Mouse (Mus musculus) kidney, embryonic 16.5 days (tissue): ENCODE data around the gene Tex38. TPM values are rescaled to one million over a fixed set of nuclear protein-coding genes. Genes with fewer than 3 reads are reported as not detected.

ENCODE experiments used
- ATAC-seq: fragments of 200-750 bp; cut with Nextera tagmentation; 2 replicates; pipeline ENCODE4 v1.8.0; 2017; ENCODE audit warnings: moderate TSS enrichment; ENCODE audit not compliant: low FRiP score, low TSS enrichment
- H3K27ac ChIP-seq: fragments of 300-500 bp; sonication (generic); 2 replicates; pipeline ENCODE4 v1.5.1; 2014; ENCODE audit warnings: low read length
- H3K27me3 ChIP-seq: fragments of 300-500 bp; sonication (generic); 2 replicates; pipeline ENCODE4 v1.6.1; 2014; ENCODE audit warnings: low read length, control low read depth, mixed read lengths; ENCODE audit not compliant: insufficient read depth
- H3K36me3 ChIP-seq: fragments of 300-500 bp; sonication (generic); 2 replicates; pipeline ENCODE4 v1.6.1; 2014; ENCODE audit warnings: low read length, control low read depth, mixed read lengths; ENCODE audit not compliant: insufficient read depth
- H3K4me1 ChIP-seq: fragments of 300-500 bp; sonication (generic); 2 replicates; pipeline ENCODE4 v1.6.1; 2014; ENCODE audit warnings: low read length, control low read depth, mixed read lengths; ENCODE audit not compliant: insufficient read depth
- H3K4me2 ChIP-seq: fragments of 300-500 bp; sonication (generic); replicated peaks from 2 replicates; pipeline ENCODE4 v1.6.1; 2014; ENCODE audit warnings: low read depth, low read length
- H3K4me3 ChIP-seq: fragments of 300-500 bp; sonication (generic); 2 replicates; pipeline ENCODE4 v1.5.1; 2014; ENCODE audit warnings: mild to moderate bottlenecking, low read length
- H3K9ac ChIP-seq: fragments of 300-500 bp; sonication (generic); replicated peaks from 2 replicates; pipeline ENCODE4 v1.6.1; 2014; ENCODE audit warnings: low read length
- H3K9me3 ChIP-seq: fragments of 300-500 bp; sonication (generic); 2 replicates; pipeline ENCODE4 v1.6.1; 2016; ENCODE audit warnings: low read length, control low read depth
- WGBS: fragments of 180-500 bp; shearing (Covaris S2); extraction: QIAGEN DNeasy Blood & Tissue Kit; methylation state at CpG from one replicate; pipeline ENCODE4 v1.1.7; 2014; 5-methylcytosine and 5-hydroxymethylcytosine counted together
- polyA plus RNA-seq: library from polyadenylated mRNA; unstranded; fragments of >200 nt; fragmentation: Nextera tagmentation; extraction: Ambion mirVana; gene quantifications from 2 replicates; pipeline ENCODE4 v1.2.1, GENCODE M21; 2015

The Tex38 gene
- polyA plus RNA-seq, 1 experiment from 2014 or later: 0.20 TPM

DNA sequence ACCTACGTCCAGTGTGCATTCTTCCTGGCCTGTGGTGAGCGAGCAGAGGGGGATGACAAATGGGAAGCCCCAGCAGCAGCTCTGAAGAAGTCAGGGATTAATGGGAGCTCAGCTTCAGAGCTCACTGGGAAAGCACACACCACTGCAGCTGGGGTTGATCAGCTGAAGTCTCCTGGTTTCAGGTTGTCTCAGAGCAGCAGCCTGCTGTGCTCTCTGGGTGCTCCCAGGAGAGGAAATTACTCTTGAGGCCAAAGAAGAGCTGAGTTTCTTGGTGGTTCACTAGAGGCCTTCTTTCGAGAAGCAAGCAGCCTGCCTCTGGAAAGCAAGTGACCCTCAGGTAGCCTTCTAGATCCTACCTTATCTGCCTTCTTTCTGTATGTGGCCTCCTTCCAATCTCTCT lies 40.1 kb upstream of the Tex38 start:
- ATAC-seq: no peak

DNA sequence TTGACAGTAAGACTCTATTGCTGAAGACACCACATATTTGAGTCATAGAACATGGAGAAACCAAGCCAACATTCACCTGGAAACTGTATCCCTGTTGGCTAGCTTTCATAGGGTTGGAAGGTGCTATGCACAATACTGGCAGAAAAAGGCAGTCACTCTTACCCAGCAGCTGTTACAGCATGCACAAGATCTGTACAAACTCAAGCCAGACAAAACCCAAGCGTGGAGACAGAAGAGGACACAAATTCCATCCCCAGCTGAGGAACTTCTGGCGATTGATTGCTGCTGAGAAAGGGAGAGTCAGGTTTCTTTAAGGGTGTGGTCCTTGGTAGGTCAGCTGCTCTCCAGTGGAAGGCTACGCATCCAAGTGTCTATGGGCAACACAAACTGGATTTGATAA lies 39.4 kb upstream of the Tex38 start:
- 59% methylated on average over 3 of the region's 3 CpGs for WGBS
- Histone ChIP-seq H3K4me1 (no peaks in the 10 kb centered on the region), H3K4me3 (no peak overlapping the region), H3K27me3 (no peaks in the 10 kb centered on the region), H3K9ac (no peak overlapping the region), H3K36me3 (0 out of 2 replicates have a peak, but pooled peaks cover 4% of the 10 kb centered on the region), H3K4me2 (no peak overlapping the region), H3K27ac (no peak overlapping the region), H3K9me3 (no peaks in the 10 kb centered on the region)
- no peak for ATAC-seq

More for the DNA sequence above, 40.1 kb upstream of the Tex38 start:
- WGBS: 66% methylated on average over 3 of the region's 3 CpGs
- no peak overlapping the region for H3K27ac ChIP-seq
- H3K36me3 ChIP-seq: no peaks in the 10 kb centered on the region
- H3K27me3 ChIP-seq: no peaks in the 10 kb centered on the region
- H3K9me3 ChIP-seq: no peaks in the 10 kb centered on the region
- no peaks in the 10 kb centered on the region for H3K4me1 ChIP-seq
- no peak overlapping the region for H3K9ac ChIP-seq
- H3K4me2 ChIP-seq: no peak overlapping the region
- no peak overlapping the region for H3K4me3 ChIP-seq

- Histone ChIP-seq H3K4me3 (no peak overlapping the region), H3K27me3 (no peaks in the 10 kb centered on the region), H3K4me2 (no peak overlapping the region), H3K36me3 (peaks cover 15% of the 10 kb centered on the region; the same call in 1 of the 2 replicates), H3K27ac (no peak overlapping the region), H3K9me3 (no peaks in the 10 kb centered on the region), H3K9ac (no peak overlapping the region), H3K4me1 (no peaks in the 10 kb centered on the region)
- ATAC-seq: no peak
- WGBS: 91% methylated on average over 5 of the region's 5 CpGs
Observed at GRCm38 (mm10) chr4:115815606-115816005, 34.8 kb upstream of the Tex38 start.

- Histone ChIP-seq H3K9me3 (no peaks in the 10 kb centered on the region), H3K27ac (no peak overlapping the region), H3K4me2 (no peak overlapping the region), H3K36me3 (peaks cover 15% of the 10 kb centered on the region; the same call in 1 of the 2 replicates), H3K4me1 (no peaks in the 10 kb centered on the region), H3K9ac (no peak overlapping the region), H3K4me3 (no peak overlapping the region), H3K27me3 (no peaks in the 10 kb centered on the region)
- WGBS: 90% methylated on average over 4 of the region's 4 CpGs
- no peak for ATAC-seq
Observed at GRCm38 (mm10) chr4:115812326-115812725, 31.5 kb upstream of the Tex38 start.

GRCm38 (mm10) chr4:115799981-115800380 lies 19.2 kb upstream of the Tex38 start:
- Histone ChIP-seq H3K9ac (no peak overlapping the region), H3K27me3 (no peaks in the 10 kb centered on the region), H3K27ac (no peak overlapping the region), H3K4me1 (no peaks in the 10 kb centered on the region), H3K9me3 (no peaks in the 10 kb centered on the region), H3K36me3 (peaks cover 26% of the 10 kb centered on the region), H3K4me3 (no peak overlapping the region), H3K4me2 (no peak overlapping the region)
- ATAC-seq: no peak
- WGBS: 85% methylated on average over 3 of the region's 3 CpGs

GRCm38 (mm10) chr4:115795360-115795759 lies 14.5 kb upstream of the Tex38 start:
- H3K4me2 ChIP-seq: no peak overlapping the region
- H3K27ac ChIP-seq: no peak overlapping the region
- H3K9me3 ChIP-seq: no peaks in the 10 kb centered on the region
- H3K27me3 ChIP-seq: no peaks in the 10 kb centered on the region
- no peaks in the 10 kb centered on the region for H3K4me1 ChIP-seq
- H3K4me3 ChIP-seq: no peak overlapping the region
- WGBS: 48% methylated on average over 3 of the region's 3 CpGs
- H3K36me3 ChIP-seq: peaks cover 39% of the 10 kb centered on the region
- H3K9ac ChIP-seq: no peak overlapping the region
- no peak for ATAC-seq

GRCm38 (mm10) chr4:115790864-115791263 lies 10.0 kb upstream of the Tex38 start:
- no peak for ATAC-seq
- H3K27me3 ChIP-seq: no peaks in the 10 kb centered on the region
- H3K36me3 ChIP-seq: peaks cover 41% of the 10 kb centered on the region
- peaks cover 1% of the 10 kb centered on the region for H3K4me1 ChIP-seq
- H3K9me3 ChIP-seq: no peaks in the 10 kb centered on the region
- WGBS: 67% methylated on average over 3 of the region's 3 CpGs
- no peak overlapping the region for H3K9ac ChIP-seq
- H3K4me2 ChIP-seq: no peak overlapping the region
- no peak overlapping the region for H3K4me3 ChIP-seq
- no peak overlapping the region for H3K27ac ChIP-seq

DNA sequence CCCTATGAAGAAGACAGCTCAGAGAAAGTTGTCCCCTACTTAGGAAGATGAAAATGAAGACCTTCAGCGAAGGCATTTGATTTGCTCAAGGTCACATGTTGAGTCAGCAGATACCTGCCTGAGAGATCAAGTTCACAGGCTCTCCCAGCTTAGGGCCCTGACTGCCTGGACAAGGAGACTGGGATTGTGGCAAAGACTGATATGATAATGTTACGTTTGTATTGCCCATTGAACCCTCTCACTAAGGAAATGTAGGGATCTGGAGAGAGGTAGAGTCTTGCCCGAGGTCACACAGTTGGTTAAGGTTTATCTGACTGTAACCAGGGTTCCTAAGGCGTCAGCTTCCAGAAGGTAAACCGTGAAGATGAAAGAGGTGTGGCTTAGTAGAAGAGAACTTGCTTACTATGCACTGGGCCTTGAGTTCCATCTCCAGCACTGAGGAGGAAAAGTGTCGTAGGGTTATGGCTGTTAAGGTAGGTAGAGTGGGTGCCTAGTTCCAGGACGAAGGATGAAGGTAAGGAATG lies 4.8 kb upstream of the Tex38 start:
- WGBS: 45% methylated on average over 7 of the region's 7 CpGs
- Histone ChIP-seq H3K4me2 (peak overlapping the region; percentile 52), H3K9ac (peak overlapping the region; percentile 86), H3K4me1 (peaks cover 6% of the 10 kb centered on the region), H3K4me3 (peak overlapping the region; percentile 78), H3K27me3 (no peaks in the 10 kb centered on the region), H3K27ac (peak overlapping the region; percentile 67; the same call in 1 of the 2 replicates), H3K36me3 (peaks cover 19% of the 10 kb centered on the region; the same call in 1 of the 2 replicates), H3K9me3 (no peaks in the 10 kb centered on the region)
- ATAC-seq: peak; percentile 66

DNA sequence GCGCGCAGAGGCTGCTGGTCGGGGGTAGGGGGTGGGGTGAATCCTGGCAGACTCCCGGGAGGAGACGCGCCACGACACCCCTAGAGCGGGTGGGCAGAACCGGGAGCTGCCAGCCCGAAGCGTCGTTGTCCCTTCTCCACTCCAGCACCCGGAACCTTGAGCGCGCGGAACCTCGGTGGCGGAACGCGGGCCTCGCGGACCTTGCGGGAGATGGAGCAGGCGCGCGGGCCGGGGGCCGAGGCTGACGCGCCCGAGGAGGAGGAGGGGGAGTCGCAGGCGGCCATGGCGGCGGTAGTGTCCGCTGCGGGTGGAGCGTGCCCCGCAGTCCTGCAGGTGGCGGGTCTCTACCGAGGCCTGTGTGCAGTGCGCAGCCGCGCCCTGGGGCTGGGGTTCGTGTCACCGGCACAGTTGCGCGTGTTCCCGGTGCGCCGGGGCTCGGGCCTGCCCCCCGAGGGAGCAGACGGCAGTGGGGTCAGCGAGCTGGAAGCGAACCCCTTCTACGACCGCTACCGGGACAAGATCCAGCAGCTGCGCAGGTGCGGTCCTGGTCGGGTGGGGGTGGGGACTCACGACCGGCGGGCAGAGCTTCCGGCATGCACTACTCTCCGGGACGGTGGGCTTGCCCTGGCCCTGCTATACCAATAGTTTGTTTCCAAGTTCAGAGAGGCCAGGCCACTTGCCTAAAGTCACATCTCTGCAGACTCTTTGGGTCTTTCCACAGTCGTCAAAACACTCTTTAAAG lies 4.1 kb upstream of the Tex38 start, which contains the start of gene Atpaf1:
TSS of gene Atpaf1 (plus strand) at position 44 of the 742 bp plus-strand sequence.
- peak; percentile 87 for ATAC-seq
- Histone ChIP-seq H3K27ac (peak within 1 kb of the TSS; percentile 67; the same call in 1 of the 2 replicates), H3K9me3 (no peaks in the 10 kb centered on the region), H3K9ac (peak within 1 kb of the TSS; percentile 86), H3K4me1 (peaks cover 10% of the 10 kb centered on the region), H3K4me2 (peak within 1 kb of the TSS; percentile 52), H3K27me3 (no peaks in the 10 kb centered on the region), H3K36me3 (peaks cover 13% of the 10 kb centered on the region; the same call in 1 of the 2 replicates), H3K4me3 (peak within 1 kb of the TSS; percentile 78)
- WGBS: under 1% methylated on average over 51 of the region's 69 CpGs
